8 mouse cellular contexts compared by ENCODE assay signal in genomic region chr1:89943202-89943601, GRCm38 (mm10). TPM values are rescaled to one million over a fixed set of nuclear protein-coding genes. Genes with fewer than 3 reads are reported as not detected.
A peak's percentile ranks its signal among the peaks of the same experiment; 100 is the strongest.
DNase-seq lines count a peak whose midpoint lies in the region; ATAC-seq and TF ChIP-seq lines count a peak whose summit lies in the region.
"Had no signal": no experiment of that assay in that cellular context is flagged by ENCODE, and none has a peak within 500 bp of the region (broad histone marks: within the 10 kb centered on the region; RNA-seq: fewer than 3 reads in every experiment).

No protein-coding gene starts in this region.

- TF ChIP-seq CTCF in MEL (IDR thresholded peaks at IDR 0.05 in 2 of 3, conservative IDR thresholded peaks at IDR 0.05 in 1 of 3; ENCODE audit: control insufficient read depth in 1 of 3, insufficient read depth in 1 of 3, low read depth in 2 of 3, low read length in 3 of 3, poor library complexity in 1 of 3, severe bottlenecking in 1 of 3) = peak in 2 of 3 experiments; percentile 5 to 49; a peak in 4 of 6 replicates

- peak; percentile 80 for ATAC-seq in megakaryocyte-erythroid progenitor cell, adult 5-6 weeks (replicated peaks; ENCODE audit: low FRiP score, low TSS enrichment, poor library complexity, severe bottlenecking)

- no peak overlapping the region for H3K4me3 ChIP-seq in MEL (ENCODE audit: control insufficient read depth in 1 of 2, insufficient read depth in 1 of 2, low read depth in 2 of 2, low read length in 2 of 2)
- no peak overlapping the region for H3K4me3 ChIP-seq in embryonic facial prominence, embryonic 10.5 days
- H3K4me3 ChIP-seq: heart, embryonic 15.5 days had no signal

- no peaks in the 10 kb centered on the region for H3K9me3 ChIP-seq in MEL (replicated peaks; ENCODE audit: insufficient read depth, low read length)
- no peaks in the 10 kb centered on the region for H3K9me3 ChIP-seq in embryonic facial prominence, embryonic 10.5 days
- H3K9me3 ChIP-seq: heart, embryonic 15.5 days had no signal

- no peak for TF ChIP-seq POLR2A in MEL (IDR thresholded peaks at IDR 0.05; ENCODE audit: control insufficient read depth in 1 of 2, insufficient read depth in 1 of 2, low read depth in 1 of 2, low read length in 2 of 2, poor library complexity in 1 of 2)

- H3K4me1 ChIP-seq in MEL (ENCODE audit: control insufficient read depth in 1 of 2, insufficient read depth in 2 of 2, low read length in 2 of 2) = no peaks in the 10 kb centered on the region
- H3K4me1 ChIP-seq in embryonic facial prominence, embryonic 10.5 days = peaks cover 30% of the 10 kb centered on the region

- H3K9ac ChIP-seq in MEL (ENCODE audit: control insufficient read depth, low read depth, low read length, poor library complexity, severe bottlenecking) = no peak overlapping the region
- H3K9ac ChIP-seq: heart, embryonic 15.5 days had no signal

- no peak overlapping the region for H3K27ac ChIP-seq in MEL (ENCODE audit: control insufficient read depth, low read depth, low read length)
- no peak overlapping the region for H3K27ac ChIP-seq in embryonic facial prominence, embryonic 10.5 days (replicated peaks)
- H3K27ac ChIP-seq: heart, embryonic 15.5 days had no signal

- no peak for TF ChIP-seq EP300 in MEL (IDR thresholded peaks at IDR 0.05; ENCODE audit: low read depth in 1 of 2, low read length in 2 of 2)

- H3K27me3 ChIP-seq in MEL (ENCODE audit: control insufficient read depth in 1 of 2, insufficient read depth in 2 of 2, low read length in 2 of 2) = no peaks in the 10 kb centered on the region
- peaks cover 97% of the 10 kb centered on the region for H3K27me3 ChIP-seq in embryonic facial prominence, embryonic 10.5 days (replicated peaks; ENCODE audit: low read depth, poor library complexity, severe bottlenecking)

- TF ChIP-seq RAD21 in MEL (IDR thresholded peaks at IDR 0.05; ENCODE audit: low read depth, low read length) = no peak

- intact Hi-C loops in heart, postnatal 14 days (cut with DNase I) = loop anchor here (2.0 to 10.0 kb wide), 4 partner anchors 171 to 708 kb away; no protein-coding TSS in a partner anchor

- H3K79me2 ChIP-seq in MEL (ENCODE audit: control insufficient read depth, insufficient read depth, low read length, poor library complexity) = no peaks in the 10 kb centered on the region

- no peaks in the 10 kb centered on the region for H3K36me3 ChIP-seq in MEL (ENCODE audit: control insufficient read depth in 1 of 2, insufficient read depth in 2 of 2, low read length in 2 of 2)
- no peaks in the 10 kb centered on the region for H3K36me3 ChIP-seq in embryonic facial prominence, embryonic 10.5 days (replicated peaks)
- H3K36me3 ChIP-seq: heart, embryonic 15.5 days had no signal

- 3% methylated on average over 16 of the region's 16 CpGs for WGBS in embryonic facial prominence, embryonic 10.5 days

- peak; percentile 2 for DNase-seq in MEL (ENCODE audit: low read depth, low spot score)
- peak; percentile 39 for DNase-seq in adrenal gland, adult 8-10 months
- DNase-seq in embryonic facial prominence, embryonic 10.5 days (ENCODE audit: low spot score) = peak; percentile 85
- peak; percentile 82 to 86 for DNase-seq in heart, postnatal 14 days
- peak; percentile 84 to 85 for DNase-seq in layer of hippocampus, postnatal 10 days (ENCODE audit: low spot score in 2 of 2)
- DNase-seq in right cerebral cortex, postnatal 14 days = peak; percentile 71

TF ChIP-seq in MEL, 35 proteins besides CTCF, POLR2A, EP300 and RAD21:
- TF ChIP-seq CHD2 (IDR thresholded peaks at IDR 0.05; ENCODE audit: low read length) (no peak), SMC3 (IDR thresholded peaks at IDR 0.05; ENCODE audit: low read depth, low read length) (no peak), TBP (IDR thresholded peaks at IDR 0.05; ENCODE audit: low read depth, low read length) (no peak), NELFE (IDR thresholded peaks at IDR 0.05; ENCODE audit: low read depth, low read length) (no peak), BHLHE40 (IDR thresholded peaks at IDR 0.05; ENCODE audit: borderline replicate concordance, low read depth, low read length) (no peak), RCOR1 (IDR thresholded peaks at IDR 0.05; ENCODE audit: low read depth, low read length) (no peak), USF1 (IDR thresholded peaks at IDR 0.05; ENCODE audit: low read depth, low read length) (no peak)

RNA-seq across cellular contexts. Expression of gene Gbx2, which starts 12.2 kb away (rescaled TPM):
- not detected in 2 replicates for total RNA-seq in MEL (2012; rRNA removed)
- not detected for polyA plus RNA-seq in MEL (2012; ENCODE audit: insufficient read depth in 1 of 2, insufficient read length in 2 of 2, low read depth in 1 of 2, low replicate concordance in 2 of 2, missing spikeins in 1 of 2)
- not detected for total RNA-seq in adrenal gland, adult 8-10 months (2022)
- polyA plus RNA-seq in embryonic facial prominence, embryonic 10.5 days (2016; fragmentation: Nextera tagmentation; extraction: Ambion mirVana) = 8.7 and 11.1 TPM in 2 replicates
- not detected for total RNA-seq in heart, postnatal 14 days (2021)
- under 1 TPM; 0.55 to 0.67 TPM for total RNA-seq in layer of hippocampus, postnatal 10 days (2021)
- not detected in 2 replicates for total RNA-seq in megakaryocyte-erythroid progenitor cell, adult 5-6 weeks (2014; fragmentation: Nextera tagmentation)
- total RNA-seq in megakaryocyte-erythroid progenitor cell, adult 5-6 weeks (2017) = 1.6 and 4.5 TPM in 2 replicates
- polyA plus RNA-seq: heart, embryonic 15.5 days had no signal

Comparison
In these comparisons a context has a peak if more than half of its experiments do, and no peak if none do; other contexts are left out.
1. DNase-seq: peak in every context shown above with its lines; median percentile 85 in embryonic facial prominence, embryonic 10.5 days; 84 in layer of hippocampus, postnatal 10 days; 84 in heart, postnatal 14 days; 71 in right cerebral cortex, postnatal 14 days; 39 in adrenal gland, adult 8-10 months; 2 in MEL.